Mouse (Mus musculus) kidney, adult 10 weeks (tissue): ENCODE data around the gene Rasip1. TPM values are rescaled to one million over a fixed set of nuclear protein-coding genes. Genes with fewer than 3 reads are reported as not detected.

ENCODE experiments used
- polyA plus RNA-seq: library from polyadenylated mRNA; stranded (reverse); fragments of 350-450 nt; fragmentation: Illumina TruSeq; extraction: RNeasy Lipid Tissue Mini Kit (QIAGEN cat#74804); gene quantifications from one replicate; pipeline ENCODE4 v1.2.3, GENCODE M21; 2014; ENCODE audit warnings: low read depth, low replicate concordance

Rasip1 gene
- not detected for polyA plus RNA-seq

DNA sequence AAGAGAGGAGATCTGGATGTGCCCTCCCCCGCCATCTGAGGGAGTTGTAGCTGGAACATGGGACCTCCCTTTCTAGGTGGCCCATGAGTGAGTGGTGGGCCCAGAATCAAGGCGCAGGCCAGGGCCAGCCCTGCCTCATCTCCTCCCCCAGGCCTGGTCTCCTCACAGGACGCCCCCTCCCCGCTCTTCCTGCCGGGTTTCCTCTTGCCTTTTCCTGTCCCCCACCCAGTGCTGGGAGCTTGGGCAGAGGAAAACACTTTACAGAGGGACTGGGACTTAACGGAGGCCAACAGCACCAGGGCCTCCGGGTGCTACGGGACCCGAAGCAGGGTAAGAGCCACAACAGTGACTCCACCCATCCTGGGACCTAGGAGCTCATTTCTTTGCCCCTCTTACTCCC, at the start of gene Rasip1:
Gene Rasip1, plus strand, starts transcription at position 228 of the 400 bp plus-strand sequence.

DNA sequence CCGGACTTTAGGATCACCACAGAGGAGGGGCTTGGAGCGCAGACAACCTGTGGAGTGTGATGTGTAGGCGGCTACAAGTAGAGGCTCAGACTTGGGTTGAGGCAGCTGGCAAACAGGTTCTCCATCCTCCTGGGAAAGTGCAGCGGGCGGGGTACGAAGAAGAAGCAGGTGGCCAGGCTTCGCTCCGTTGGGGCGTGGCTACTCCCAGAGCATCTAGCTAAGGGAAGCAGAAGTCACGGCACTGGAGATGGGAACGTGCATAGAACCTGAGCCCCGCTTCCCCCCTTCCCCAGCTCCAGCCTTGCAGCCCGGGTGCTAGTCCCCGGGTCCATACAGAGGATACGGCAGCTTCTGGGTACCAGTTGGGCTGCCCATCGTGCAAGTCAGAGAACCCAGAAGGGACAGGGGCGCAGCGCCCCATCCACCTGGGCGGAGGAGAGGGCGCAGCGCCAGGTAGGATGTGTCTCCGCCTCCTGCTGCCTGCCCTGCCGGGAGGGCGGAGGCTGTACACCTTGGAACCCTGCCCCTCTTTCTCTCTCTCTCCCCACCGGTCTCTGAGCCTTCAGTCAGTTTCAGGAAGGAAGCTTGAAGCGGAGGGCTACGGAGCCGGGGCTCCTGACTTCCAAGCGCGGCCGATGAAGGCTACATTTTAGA, 10.1 kb upstream of the Rasip1 start, which contains the start of gene Fut1:
Gene Fut1, plus strand, starts transcription at position 248 of the 654 bp plus-strand sequence.

DNA sequence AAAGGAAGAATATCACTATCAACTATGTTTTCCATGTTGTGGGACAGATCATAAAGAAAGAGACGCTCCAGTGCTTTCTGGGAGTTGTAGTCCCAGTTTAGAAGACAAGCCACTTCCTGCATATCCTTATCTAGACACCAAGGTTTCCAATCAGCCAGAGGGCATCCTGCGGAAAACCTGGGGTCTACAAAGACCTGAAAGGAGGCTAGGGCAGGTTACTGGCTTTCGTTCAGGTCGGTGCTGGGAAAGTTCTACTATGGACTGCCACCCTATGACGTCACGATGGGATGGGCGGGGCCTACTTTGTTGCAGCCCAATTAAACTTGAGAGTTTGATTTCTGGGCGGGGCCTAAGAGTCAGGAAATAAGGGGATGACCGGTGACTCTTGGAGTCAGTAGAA, 5.8 kb upstream of the Rasip1 start, which contains the start of gene Izumo1:
Gene Izumo1, plus strand, starts transcription at position 369 of the 400 bp plus-strand sequence.

DNA sequence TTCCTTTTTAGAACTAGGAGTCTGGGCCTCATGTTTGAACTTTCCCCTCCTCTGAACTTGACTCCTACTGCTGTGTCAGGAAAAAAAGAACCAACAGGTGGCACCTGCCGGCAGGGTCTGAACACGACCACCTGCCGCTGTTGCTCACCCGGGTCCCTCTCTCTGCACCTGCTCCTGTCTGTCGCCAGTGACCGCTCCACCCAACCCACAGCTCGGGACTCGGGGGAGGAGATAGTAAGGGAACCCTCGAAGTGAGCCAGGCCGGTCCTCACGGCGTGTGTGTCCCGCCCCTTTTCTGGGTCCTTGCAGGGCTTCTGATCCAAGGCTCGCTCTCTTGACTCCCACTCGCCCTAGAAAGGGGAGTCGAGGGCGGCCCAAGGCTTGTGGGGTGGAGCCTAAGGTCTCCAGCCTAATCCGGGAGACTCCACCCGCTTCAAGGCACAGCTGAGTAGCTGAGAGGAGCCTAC, 12.3 kb downstream of the Rasip1 start, which contains the start of gene Mamstr:
Gene Mamstr, plus strand, starts transcription at position 417 of the 467 bp plus-strand sequence.

DNA sequence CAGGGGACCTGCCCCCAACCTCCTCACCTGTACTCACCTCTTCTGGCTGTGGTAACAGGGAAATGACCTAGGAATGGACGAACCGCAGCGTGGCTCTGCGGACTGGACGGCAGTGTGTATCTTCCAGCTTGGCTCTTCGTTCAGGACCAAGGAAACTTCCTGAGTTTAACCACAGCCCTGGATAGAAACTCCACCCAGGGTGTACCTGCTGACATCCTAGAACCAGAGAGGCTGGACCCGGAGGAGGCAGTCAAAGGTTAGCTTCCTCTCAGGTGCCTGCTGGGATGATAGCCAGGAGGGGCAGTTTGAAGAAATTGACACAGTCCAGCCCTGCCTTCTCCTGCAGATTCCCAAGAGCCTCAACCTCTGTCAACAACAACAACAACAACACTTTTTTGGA, 38.9 kb downstream of the Rasip1 start, which contains the start of gene Fut2:
Gene Fut2, minus strand, starts transcription at position 234 of the 400 bp plus-strand sequence.

DNA sequence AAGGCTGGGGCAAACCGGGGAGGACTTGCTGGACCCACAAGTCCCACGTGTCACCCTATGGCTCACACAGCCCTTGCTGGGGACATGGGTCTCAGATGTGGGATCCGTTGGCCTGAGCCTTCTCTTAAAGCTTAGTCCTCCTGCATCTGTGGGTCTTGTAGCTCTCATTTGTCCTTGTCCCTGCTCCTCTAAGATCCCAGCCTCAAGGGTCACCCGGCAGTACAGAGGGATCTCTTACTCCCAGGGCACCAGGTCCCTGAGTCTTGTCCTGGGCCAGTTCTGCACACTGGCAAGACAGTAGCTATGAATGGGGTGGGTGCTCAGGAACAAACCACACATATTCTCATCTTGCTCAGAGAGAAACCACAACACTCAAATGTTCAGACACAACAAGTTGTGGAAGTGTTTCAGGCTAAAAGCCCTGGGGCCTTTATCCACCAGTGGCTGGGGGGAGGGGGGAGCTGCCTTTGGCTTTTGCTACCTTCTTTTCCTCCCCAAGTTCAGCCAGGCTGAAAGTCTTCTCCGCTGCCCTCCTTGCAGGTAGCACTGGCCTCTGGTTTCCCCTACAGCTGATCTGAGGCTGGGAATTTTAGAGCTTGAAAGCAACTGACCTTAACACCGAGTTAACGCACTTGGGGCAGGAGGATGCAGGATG, 56.2 kb downstream of the Rasip1 start, which contains the start of gene Ntn5:
Gene Ntn5, plus strand, starts transcription at position 627 of the 655 bp plus-strand sequence.

Other genes with a start within 250 kb of the Rasip1 start
- gene Snrnp70, start 231.7 kb upstream of the Rasip1 start, polyA plus RNA-seq: 40.0 TPM
- gene Kcna7, start 221.8 kb upstream of the Rasip1 start, polyA plus RNA-seq: not detected
- 0.53 TPM for gene Ntf5, start 213.8 kb upstream of the Rasip1 start, polyA plus RNA-seq
- not detected for gene Lhb, start 206.7 kb upstream of the Rasip1 start, polyA plus RNA-seq
- 5.7 TPM for gene Gys1, start 192.6 kb upstream of the Rasip1 start, polyA plus RNA-seq
- 0.36 TPM for gene Ruvbl2, start 189.4 kb upstream of the Rasip1 start, polyA plus RNA-seq
- gene Ftl1, start 167.6 kb upstream of the Rasip1 start, polyA plus RNA-seq: 9.1 TPM
- 0.65 TPM for gene Bax, start 160.6 kb upstream of the Rasip1 start, polyA plus RNA-seq
- not detected for gene Tulp2, start 145.6 kb upstream of the Rasip1 start, polyA plus RNA-seq
- not detected for gene Gm45808, start 140.7 kb upstream of the Rasip1 start, polyA plus RNA-seq
- 13.6 TPM for gene Dhdh, start 138.7 kb upstream of the Rasip1 start, polyA plus RNA-seq
- 44.8 TPM for gene Nucb1, start 117.1 kb upstream of the Rasip1 start, polyA plus RNA-seq
- gene Ppp1r15a, start 101.2 kb upstream of the Rasip1 start, polyA plus RNA-seq: 0.97 TPM
- not detected for gene Plekha4, start 101.2 kb upstream of the Rasip1 start, polyA plus RNA-seq
- gene Hsd17b14, start 72.6 kb upstream of the Rasip1 start, polyA plus RNA-seq: 5.9 TPM
- gene Bcat2, start 57.3 kb upstream of the Rasip1 start, polyA plus RNA-seq: 3.6 TPM
- not detected for gene Fgf21, start 12.0 kb upstream of the Rasip1 start, polyA plus RNA-seq
- 0.16 TPM for gene Fut1, start 10.2 kb upstream of the Rasip1 start, polyA plus RNA-seq
- gene Izumo1, start 5.7 kb upstream of the Rasip1 start, polyA plus RNA-seq: not detected
- gene Mamstr, start 12.5 kb downstream of the Rasip1 start, polyA plus RNA-seq: not detected
- not detected for gene Fut2, start 38.9 kb downstream of the Rasip1 start, polyA plus RNA-seq
- gene Ntn5, start 56.5 kb downstream of the Rasip1 start, polyA plus RNA-seq: not detected
- not detected for gene Sec1, start 66.9 kb downstream of the Rasip1 start, polyA plus RNA-seq
- not detected for gene Car11, start 72.4 kb downstream of the Rasip1 start, polyA plus RNA-seq
- 1.5 TPM for gene Dbp, start 77.6 kb downstream of the Rasip1 start, polyA plus RNA-seq
- gene Rpl18, start 88.0 kb downstream of the Rasip1 start, polyA plus RNA-seq: 0.65 TPM
- gene Sphk2, start 90.5 kb downstream of the Rasip1 start, polyA plus RNA-seq: 0.32 TPM
- not detected for gene Fam83e, start 93.7 kb downstream of the Rasip1 start, polyA plus RNA-seq
- not detected for gene Spaca4, start 98.3 kb downstream of the Rasip1 start, polyA plus RNA-seq
- gene Lmtk3, start 156.2 kb downstream of the Rasip1 start, polyA plus RNA-seq: not detected
- gene Sult2b1, start 157.2 kb downstream of the Rasip1 start, polyA plus RNA-seq: not detected
- gene Cyth2, start 187.1 kb downstream of the Rasip1 start, polyA plus RNA-seq: 10.8 TPM
- not detected for gene Kcnj14, start 197.3 kb downstream of the Rasip1 start, polyA plus RNA-seq
- 1.0 TPM for gene Grwd1, start 203.5 kb downstream of the Rasip1 start, polyA plus RNA-seq
- 78.5 TPM for gene Kdelr1, start 245.3 kb downstream of the Rasip1 start, polyA plus RNA-seq